Mouse (Mus musculus) MEL (cell line): ENCODE measurements around the gene Ecsit. TPM values are rescaled to one million over a fixed set of nuclear protein-coding genes. Genes with fewer than 3 reads are reported as not detected.
A peak's percentile ranks its signal among the peaks of the same experiment; 100 is the strongest.

Source experiments
- DNase-seq: peaks from one replicate; pipeline ENCODE4 v3.0.0; 2011; ENCODE audit warnings: low read depth, low spot score
- H3K27ac ChIP-seq: 2 replicates; pipeline ENCODE4 v1.5.1; 2012; ENCODE audit warnings: low read depth, mild to moderate bottlenecking, control low read depth, low read length, moderate library complexity; ENCODE audit not compliant: control insufficient read depth
- H3K27me3 ChIP-seq, 2 experiments: fragments of 150-350 bp in 1 of 2; sonication (generic) in 1 of 2; 2 replicates each; pipeline ENCODE4 v1.6.1; 2012; ENCODE audit warnings: low read length in 2 of 2, mild to moderate bottlenecking in 2 of 2, improper control_type of control experiment in 1 of 2, moderate library complexity in 1 of 2; ENCODE audit not compliant: insufficient read depth in 2 of 2, control insufficient read depth in 1 of 2
- H3K36me3 ChIP-seq, 2 experiments: 2 replicates each; pipeline ENCODE4 v1.6.1; 2012 to 2014; ENCODE audit warnings: low read length in 2 of 2, improper control_type of control experiment in 1 of 2, inconsistent platforms in 1 of 2, mild to moderate bottlenecking in 1 of 2; ENCODE audit not compliant: insufficient read depth in 2 of 2, control insufficient read depth in 1 of 2
- H3K4me1 ChIP-seq, 2 experiments: fragments of 150-350 bp in 1 of 2; sonication (generic) in 1 of 2; 2 replicates each; pipeline ENCODE4 v1.6.1; 2012; ENCODE audit warnings: low read length in 2 of 2, improper control_type of control experiment in 1 of 2, mild to moderate bottlenecking in 1 of 2; ENCODE audit not compliant: insufficient read depth in 2 of 2, control insufficient read depth in 1 of 2
- H3K4me3 ChIP-seq, 2 experiments: fragments of 150-350 bp in 1 of 2; sonication (generic) in 1 of 2; 2 replicates each; pipeline ENCODE4 v1.5.1; 2012; ENCODE audit warnings: low read depth in 2 of 2, low read length in 2 of 2, mild to moderate bottlenecking in 2 of 2, moderate library complexity in 2 of 2, control low read depth in 1 of 2, improper control_type of control experiment in 1 of 2; ENCODE audit not compliant: control insufficient read depth in 1 of 2, insufficient read depth in 1 of 2
- H3K79me2 ChIP-seq: 2 replicates; pipeline ENCODE4 v1.6.1; 2012; ENCODE audit warnings: mild to moderate bottlenecking, low read length, moderate library complexity; ENCODE audit not compliant: control insufficient read depth, poor library complexity, insufficient read depth
- H3K9ac ChIP-seq: 2 replicates; pipeline ENCODE4 v1.6.1; 2012; ENCODE audit warnings: low read depth, mild to moderate bottlenecking, control low read depth, low read length, moderate library complexity; ENCODE audit not compliant: control insufficient read depth, poor library complexity, severe bottlenecking
- H3K9me3 ChIP-seq: fragments of 150-350 bp; sonication (generic); replicated peaks from 2 replicates; pipeline ENCODE4 v1.6.1; 2012; ENCODE audit warnings: mild to moderate bottlenecking, low read length, improper control_type of control experiment, moderate library complexity; ENCODE audit not compliant: insufficient read depth
- CHD1 ChIP-seq: IDR thresholded peaks from 2 replicates; pipeline ENCODE4 v1.6.1; 2012; ENCODE audit warnings: low read depth, mild to moderate bottlenecking, inconsistent platforms, low read length, improper control_type of control experiment
- CTCF ChIP-seq, 3 experiments: IDR thresholded peaks in 2 of 3; conservative IDR thresholded peaks in 1 of 3; 2 replicates each; pipeline ENCODE4 v1.5.1; 2011 to 2012; ENCODE audit warnings: low read length in 3 of 3, low read depth in 2 of 3, mild to moderate bottlenecking in 2 of 3, improper control_type of control experiment in 1 of 3, inconsistent platforms in 1 of 3, mixed read lengths in 1 of 3, moderate library complexity in 1 of 3; ENCODE audit not compliant: control insufficient read depth in 1 of 3, insufficient read depth in 1 of 3, poor library complexity in 1 of 3, severe bottlenecking in 1 of 3
- E2F4 ChIP-seq: IDR thresholded peaks from 2 replicates; pipeline ENCODE4 v1.6.1; 2011; ENCODE audit warnings: low read depth, low read length, improper control_type of control experiment, borderline replicate concordance
- ELF1 ChIP-seq: IDR thresholded peaks from 2 replicates; pipeline ENCODE4 v1.6.1; 2014; ENCODE audit warnings: low read depth, mild to moderate bottlenecking, inconsistent platforms, low read length, improper control_type of control experiment, moderate library complexity
- GABPA ChIP-seq: IDR thresholded peaks from 2 replicates; pipeline ENCODE4 v1.6.1; 2012; ENCODE audit warnings: low read depth, mild to moderate bottlenecking, inconsistent platforms, low read length, improper control_type of control experiment, moderate library complexity
- GATA1 ChIP-seq: IDR thresholded peaks from 2 replicates; pipeline ENCODE4 v1.6.1; 2011; ENCODE audit warnings: low read depth, low read length, improper control_type of control experiment
- HCFC1 ChIP-seq: IDR thresholded peaks from 2 replicates; pipeline ENCODE4 v1.6.1; 2012; ENCODE audit warnings: low read depth, mild to moderate bottlenecking, inconsistent platforms, low read length, improper control_type of control experiment, moderate library complexity
- JUND ChIP-seq: IDR thresholded peaks from 2 replicates; pipeline ENCODE4 v1.6.1; 2011; ENCODE audit warnings: low read depth, mild to moderate bottlenecking, improper control_type of control experiment, low read length
- KAT2A ChIP-seq: conservative IDR thresholded peaks from 2 replicates; pipeline ENCODE4 v1.6.1; 2012; ENCODE audit warnings: low read depth, low read length, improper control_type of control experiment, inconsistent platforms
- MAFK ChIP-seq: IDR thresholded peaks from 2 replicates; pipeline ENCODE4 v1.6.1; 2011; ENCODE audit warnings: low read depth, mild to moderate bottlenecking, low read length, improper control_type of control experiment, borderline replicate concordance
- MXI1 ChIP-seq: IDR thresholded peaks from 2 replicates; pipeline ENCODE4 v1.6.1; 2011; ENCODE audit warnings: mild to moderate bottlenecking, low read depth, low read length, improper control_type of control experiment
- MYB ChIP-seq: IDR thresholded peaks from 2 replicates; pipeline ENCODE4 v1.6.1; 2011; ENCODE audit warnings: mild to moderate bottlenecking, low read depth, low read length, improper control_type of control experiment
- MYC ChIP-seq: IDR thresholded peaks from 2 replicates; pipeline ENCODE4 v1.6.1; 2011; ENCODE audit warnings: low read depth, mild to moderate bottlenecking, low read length, improper control_type of control experiment, moderate library complexity
- NELFE ChIP-seq: IDR thresholded peaks from 2 replicates; pipeline ENCODE4 v1.6.1; 2011; ENCODE audit warnings: low read depth, low read length, improper control_type of control experiment
- NRF1 ChIP-seq: IDR thresholded peaks from 2 replicates; pipeline ENCODE4 v1.6.1; 2014; ENCODE audit warnings: low read depth, mild to moderate bottlenecking, inconsistent platforms, low read length, improper control_type of control experiment, moderate library complexity; ENCODE audit not compliant: poor library complexity, insufficient read depth, severe bottlenecking
- POLR2A ChIP-seq, 2 experiments: IDR thresholded peaks; 2 replicates each; pipeline ENCODE4 v1.6.1; 2011 to 2012; ENCODE audit warnings: low read length in 2 of 2, mild to moderate bottlenecking in 2 of 2, control low read depth in 1 of 2, improper control_type of control experiment in 1 of 2, low read depth in 1 of 2, moderate library complexity in 1 of 2; ENCODE audit not compliant: control insufficient read depth in 1 of 2, insufficient read depth in 1 of 2, poor library complexity in 1 of 2
- POLR2AphosphoS2 ChIP-seq: IDR thresholded peaks from 2 replicates; pipeline ENCODE4 v1.6.1; 2011; ENCODE audit warnings: low read length, improper control_type of control experiment
- POLR2AphosphoS5 ChIP-seq: IDR thresholded peaks from 2 replicates; pipeline ENCODE4 v1.6.1; 2012; ENCODE audit warnings: low read depth, borderline replicate concordance, mild to moderate bottlenecking, inconsistent platforms, low read length, moderate library complexity, mixed read lengths
- RAD21 ChIP-seq: IDR thresholded peaks from 2 replicates; pipeline ENCODE4 v1.6.1; 2011; ENCODE audit warnings: mild to moderate bottlenecking, low read depth, low read length, improper control_type of control experiment
- RCOR1 ChIP-seq: IDR thresholded peaks from 2 replicates; pipeline ENCODE4 v1.6.1; 2012; ENCODE audit warnings: low read depth, mild to moderate bottlenecking, inconsistent platforms, low read length, improper control_type of control experiment
- SMC3 ChIP-seq: IDR thresholded peaks from 2 replicates; pipeline ENCODE4 v1.6.1; 2011; ENCODE audit warnings: low read depth, low read length, improper control_type of control experiment
- TAL1 ChIP-seq: IDR thresholded peaks from 2 replicates; pipeline ENCODE4 v1.6.1; 2012; ENCODE audit warnings: mild to moderate bottlenecking, inconsistent platforms, low read length, moderate library complexity, mixed read lengths
- TBP ChIP-seq: IDR thresholded peaks from 2 replicates; pipeline ENCODE4 v1.8.0; 2011; ENCODE audit warnings: low read depth, low read length, improper control_type of control experiment
- TCF12 ChIP-seq: IDR thresholded peaks from 2 replicates; pipeline ENCODE4 v1.6.1; 2014; ENCODE audit warnings: low read depth, mild to moderate bottlenecking, inconsistent platforms, low read length, improper control_type of control experiment, moderate library complexity
- UBTF ChIP-seq: IDR thresholded peaks from 2 replicates; pipeline ENCODE4 v1.6.1; 2012; ENCODE audit warnings: low read depth, mild to moderate bottlenecking, inconsistent platforms, low read length, improper control_type of control experiment, moderate library complexity, borderline replicate concordance; ENCODE audit not compliant: insufficient read depth
- USF1 ChIP-seq: IDR thresholded peaks from 2 replicates; pipeline ENCODE4 v1.6.1; 2014; ENCODE audit warnings: low read depth, mild to moderate bottlenecking, inconsistent platforms, low read length, improper control_type of control experiment, moderate library complexity
- USF2 ChIP-seq, 2 experiments: IDR thresholded peaks; 2 replicates each; pipeline ENCODE4 v1.6.1; 2011 to 2012; ENCODE audit warnings: improper control_type of control experiment in 2 of 2, low read length in 2 of 2, borderline replicate concordance in 1 of 2, inconsistent platforms in 1 of 2, low read depth in 1 of 2, mild to moderate bottlenecking in 1 of 2; ENCODE audit not compliant: insufficient read depth in 1 of 2
- ZC3H11A ChIP-seq: IDR thresholded peaks from 2 replicates; pipeline ENCODE4 v1.6.1; 2012; ENCODE audit warnings: low read depth, mild to moderate bottlenecking, inconsistent platforms, low read length, improper control_type of control experiment
- ZMIZ1 ChIP-seq: IDR thresholded peaks from 2 replicates; pipeline ENCODE4 v1.6.1; 2012; ENCODE audit warnings: low read depth, mild to moderate bottlenecking, inconsistent platforms, low read length, improper control_type of control experiment, moderate library complexity
- ZNF384 ChIP-seq: IDR thresholded peaks from 2 replicates; pipeline ENCODE4 v1.6.1; 2012; ENCODE audit warnings: low read depth, mild to moderate bottlenecking, inconsistent platforms, low read length, improper control_type of control experiment
- polyA plus RNA-seq, 2 experiments: library from polyadenylated mRNA; stranded (reverse) in 1 of 2; unstranded in 1 of 2; fragments of >175 nt in 1 of 2; fragments of >200 nt in 1 of 2; gene quantifications; 2 replicates each; pipeline versions ENCODE4 v1.2.1 to v1.2.4; 2012; ENCODE audit warnings: low replicate concordance in 2 of 2, low read depth in 1 of 2; ENCODE audit not compliant: insufficient read length in 2 of 2, insufficient read depth in 1 of 2, missing spikeins in 1 of 2
- total RNA-seq: library from RNA; depleted of rRNA; stranded (reverse); fragments of 300-350 nt; gene quantifications from 2 replicates; pipeline ENCODE4 v1.2.3, GENCODE M21; 2012

Ecsit gene
- total and polyA plus RNA-seq, 3 experiments = 87.6 to 211 (median 183) TPM

DNA sequence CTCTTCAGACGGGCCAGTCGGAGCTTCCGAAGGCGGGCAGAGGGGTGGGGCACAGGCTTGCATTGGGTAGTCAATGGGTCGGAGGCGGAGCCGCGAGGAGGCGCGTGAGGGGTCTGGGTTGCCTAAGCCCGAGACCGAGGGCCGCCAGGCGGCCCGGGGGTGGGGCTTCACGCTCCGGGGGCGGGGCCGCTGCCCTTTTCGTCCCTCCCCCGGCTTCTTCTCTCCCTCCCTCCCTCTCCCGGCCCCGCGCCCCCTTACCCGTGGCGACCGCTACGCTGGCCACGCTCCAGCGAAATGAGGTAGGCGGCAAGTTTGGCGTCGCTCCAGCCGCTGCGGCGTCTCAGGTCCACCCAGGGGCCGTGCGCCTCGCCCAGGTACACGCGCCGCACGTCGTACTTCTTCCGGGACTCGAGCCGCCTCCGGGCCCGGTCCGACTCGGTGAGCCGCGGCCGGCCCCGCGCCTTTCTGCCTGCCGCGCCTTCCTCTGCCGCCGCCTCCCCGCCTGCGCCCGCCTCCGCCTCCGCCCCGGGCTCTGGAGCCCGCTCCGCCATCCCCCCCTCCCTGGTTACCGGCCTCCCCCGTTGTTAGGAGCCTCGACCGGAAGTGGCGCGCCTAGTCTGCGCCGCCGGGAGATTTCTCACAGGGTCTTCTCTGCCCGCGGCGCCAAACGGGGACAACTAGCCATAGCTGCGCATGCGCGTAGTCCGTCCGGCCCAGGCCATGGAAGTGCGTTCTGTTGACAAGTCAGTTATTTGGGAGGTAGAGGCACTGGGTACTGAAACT is 14.3 kb downstream of the Ecsit start, which contains the start of the genes Gm49318 and Zfp653 (continued):
- no peak for TF ChIP-seq USF2 (IDR thresholded peaks at IDR 0.05; ENCODE audit: borderline replicate concordance in 1 of 2, insufficient read depth in 1 of 2, low read depth in 1 of 2, low read length in 2 of 2)
- peak; percentile 92 for TF ChIP-seq ELF1
- TF ChIP-seq ZNF384 = no peak; the same call in 1 of the 2 replicates
- TF ChIP-seq MXI1 = peak; percentile 87
- peak; percentile 69; the same call in 1 of the 2 replicates for TF ChIP-seq POLR2AphosphoS5
- TF ChIP-seq JUND = no peak
- peak; percentile 98 for TF ChIP-seq HCFC1
- TF ChIP-seq TBP = peak; percentile 76
- TF ChIP-seq MAFK = no peak; the same call in 1 of the 2 replicates

GRCm38 (mm10) chr9:22069881-22070553 is 15.2 kb downstream of the Ecsit start:
- H3K4me1 ChIP-seq = peaks cover 1 to 10% of the 10 kb centered on the region in 2 experiments
- no peaks in the 10 kb centered on the region for H3K27me3 ChIP-seq
- peak overlapping the region; percentile 41 for H3K9ac ChIP-seq
- H3K9me3 ChIP-seq = no peaks in the 10 kb centered on the region
- peak; percentile 9 for TF ChIP-seq RAD21
- no peak for TF ChIP-seq JUND
- TF ChIP-seq RCOR1 = no peak
- no peak for TF ChIP-seq HCFC1
- no peak for TF ChIP-seq SMC3
- TF ChIP-seq GATA1 = no peak
- no peak for TF ChIP-seq ZNF384
- TF ChIP-seq MYC = 0 out of 2 replicates have a peak, but pooled peaks have one; percentile 5
- 0 out of 6 replicates have a peak, but pooled peaks of 1 of the 3 experiments have one; percentile 1 for TF ChIP-seq CTCF (IDR thresholded peaks at IDR 0.05 in 2 of 3, conservative IDR thresholded peaks at IDR 0.05 in 1 of 3; ENCODE audit: control insufficient read depth in 1 of 3, insufficient read depth in 1 of 3, low read depth in 2 of 3, low read length in 3 of 3, poor library complexity in 1 of 3, severe bottlenecking in 1 of 3)
- no peak for TF ChIP-seq POLR2AphosphoS2
- TF ChIP-seq MYB = no peak
- TF ChIP-seq ZC3H11A = peak; percentile 22; the same call in 1 of the 2 replicates
- TF ChIP-seq POLR2A (IDR thresholded peaks at IDR 0.05; ENCODE audit: control insufficient read depth in 1 of 2, insufficient read depth in 1 of 2, low read depth in 1 of 2, low read length in 2 of 2, poor library complexity in 1 of 2) = no peak
- no peak for TF ChIP-seq NRF1
- no peak for TF ChIP-seq UBTF
- no peak for TF ChIP-seq KAT2A
- TF ChIP-seq ZMIZ1 = no peak
- TF ChIP-seq USF2 (IDR thresholded peaks at IDR 0.05; ENCODE audit: borderline replicate concordance in 1 of 2, insufficient read depth in 1 of 2, low read depth in 1 of 2, low read length in 2 of 2) = no peak
- no peak for TF ChIP-seq MAFK
- no peak for TF ChIP-seq TBP
- TF ChIP-seq ELF1 = no peak
- no peak for TF ChIP-seq TAL1
- TF ChIP-seq CHD1 = no peak
- no peak for TF ChIP-seq USF1
- no peak for TF ChIP-seq E2F4
- no peak for TF ChIP-seq NELFE
- no peak for TF ChIP-seq TCF12
- no peak for TF ChIP-seq GABPA
- H3K36me3 ChIP-seq = peaks cover 2 to 6% of the 10 kb centered on the region in 2 experiments; a peak in 2 of 4 replicates
- DNase-seq = no peak
- peaks cover 6% of the 10 kb centered on the region for H3K79me2 ChIP-seq
- peak overlapping the region; percentile 55 to 78 for H3K4me3 ChIP-seq
- H3K27ac ChIP-seq = no peak overlapping the region
